Mouse (Mus musculus): Measurements from ENCODE around the gene Shc3. TPM values are rescaled to one million over a fixed set of nuclear protein-coding genes. Genes with fewer than 3 reads are reported as not detected.

Gene Shc3
- total RNA-seq, 2 experiments from 2014 or later, result not detected

GRCm38 (mm10) chr13:51423647-51424046 lies 145.6 kb downstream of the Shc3 start:
- ATAC-seq (replicated peaks; ENCODE audit: low FRiP score, poor library complexity, severe bottlenecking), result no peak

GRCm38 (mm10) chr13:51420861-51421260 lies 148.4 kb downstream of the Shc3 start:
- ATAC-seq (replicated peaks; ENCODE audit: low FRiP score, poor library complexity, severe bottlenecking), result no peak

GRCm38 (mm10) chr13:51419501-51419900 lies 149.7 kb downstream of the Shc3 start:
- ATAC-seq (replicated peaks; ENCODE audit: low FRiP score, poor library complexity, severe bottlenecking), result no peak

- no peak for ATAC-seq (replicated peaks; ENCODE audit: low FRiP score, poor library complexity, severe bottlenecking)
These were observed 150.2 kb downstream of the Shc3 start for GRCm38 (mm10) chr13:51418942-51419451.

- ATAC-seq (replicated peaks; ENCODE audit: low FRiP score, poor library complexity, severe bottlenecking), result no peak
These were observed 150.8 kb downstream of the Shc3 start for GRCm38 (mm10) chr13:51418268-51418941.

- no peak for ATAC-seq (replicated peaks; ENCODE audit: low FRiP score, poor library complexity, severe bottlenecking)
These were observed 151.4 kb downstream of the Shc3 start for GRCm38 (mm10) chr13:51417796-51418195.

GRCm38 (mm10) chr13:51416727-51417126 lies 152.5 kb downstream of the Shc3 start:
- ATAC-seq (replicated peaks; ENCODE audit: low FRiP score, poor library complexity, severe bottlenecking), result no peak

- ATAC-seq (replicated peaks; ENCODE audit: low FRiP score, poor library complexity, severe bottlenecking), result no peak
These were observed 155.8 kb downstream of the Shc3 start for GRCm38 (mm10) chr13:51413461-51413860.

- ATAC-seq (replicated peaks; ENCODE audit: low FRiP score, poor library complexity, severe bottlenecking), result no peak
These were observed 157.4 kb downstream of the Shc3 start for GRCm38 (mm10) chr13:51411696-51412430.

GRCm38 (mm10) chr13:51411243-51411642 lies 158.0 kb downstream of the Shc3 start:
- no peak for ATAC-seq (replicated peaks; ENCODE audit: low FRiP score, poor library complexity, severe bottlenecking)

- no peak for ATAC-seq (replicated peaks; ENCODE audit: low FRiP score, poor library complexity, severe bottlenecking)
These were observed 159.2 kb downstream of the Shc3 start for GRCm38 (mm10) chr13:51409936-51410481.

GRCm38 (mm10) chr13:51408519-51409001 lies 160.7 kb downstream of the Shc3 start, which contains the start of gene S1pr3:
S1pr3 (plus strand) TSS chr13:51408639.
- ATAC-seq (replicated peaks; ENCODE audit: low FRiP score, poor library complexity, severe bottlenecking), result no peak

GRCm38 (mm10) chr13:51407541-51408217 lies 161.5 kb downstream of the Shc3 start:
- ATAC-seq (replicated peaks; ENCODE audit: low FRiP score, poor library complexity, severe bottlenecking), result no peak

GRCm38 (mm10) chr13:51405731-51406320 lies 163.4 kb downstream of the Shc3 start:
- no peak for ATAC-seq (replicated peaks; ENCODE audit: low FRiP score, poor library complexity, severe bottlenecking)

- ATAC-seq (replicated peaks; ENCODE audit: low FRiP score, poor library complexity, severe bottlenecking), result no peak
These were observed 164.7 kb downstream of the Shc3 start for GRCm38 (mm10) chr13:51404566-51404965.

- no peak for ATAC-seq (replicated peaks; ENCODE audit: low FRiP score, poor library complexity, severe bottlenecking)
These were observed 168.3 kb downstream of the Shc3 start for GRCm38 (mm10) chr13:51400736-51401501.

GRCm38 (mm10) chr13:51400186-51400719 lies 169.0 kb downstream of the Shc3 start:
- no peak for ATAC-seq (replicated peaks; ENCODE audit: low FRiP score, poor library complexity, severe bottlenecking)

- no peak for ATAC-seq (replicated peaks; ENCODE audit: low FRiP score, poor library complexity, severe bottlenecking)
These were observed 169.7 kb downstream of the Shc3 start for GRCm38 (mm10) chr13:51399562-51399961.

- ATAC-seq (replicated peaks; ENCODE audit: low FRiP score, poor library complexity, severe bottlenecking), result no peak
These were observed 171.4 kb downstream of the Shc3 start for GRCm38 (mm10) chr13:51397861-51398260.
